Mouse (Mus musculus) ES-CJ7 (cell line): ENCODE measurements around the gene Spsb4.

Experiments used
- DNase-seq: peaks from one replicate; pipeline ENCODE4 v3.0.0; 2011; ENCODE audit warnings: low read depth, low spot score

Gene Spsb4

DNA sequence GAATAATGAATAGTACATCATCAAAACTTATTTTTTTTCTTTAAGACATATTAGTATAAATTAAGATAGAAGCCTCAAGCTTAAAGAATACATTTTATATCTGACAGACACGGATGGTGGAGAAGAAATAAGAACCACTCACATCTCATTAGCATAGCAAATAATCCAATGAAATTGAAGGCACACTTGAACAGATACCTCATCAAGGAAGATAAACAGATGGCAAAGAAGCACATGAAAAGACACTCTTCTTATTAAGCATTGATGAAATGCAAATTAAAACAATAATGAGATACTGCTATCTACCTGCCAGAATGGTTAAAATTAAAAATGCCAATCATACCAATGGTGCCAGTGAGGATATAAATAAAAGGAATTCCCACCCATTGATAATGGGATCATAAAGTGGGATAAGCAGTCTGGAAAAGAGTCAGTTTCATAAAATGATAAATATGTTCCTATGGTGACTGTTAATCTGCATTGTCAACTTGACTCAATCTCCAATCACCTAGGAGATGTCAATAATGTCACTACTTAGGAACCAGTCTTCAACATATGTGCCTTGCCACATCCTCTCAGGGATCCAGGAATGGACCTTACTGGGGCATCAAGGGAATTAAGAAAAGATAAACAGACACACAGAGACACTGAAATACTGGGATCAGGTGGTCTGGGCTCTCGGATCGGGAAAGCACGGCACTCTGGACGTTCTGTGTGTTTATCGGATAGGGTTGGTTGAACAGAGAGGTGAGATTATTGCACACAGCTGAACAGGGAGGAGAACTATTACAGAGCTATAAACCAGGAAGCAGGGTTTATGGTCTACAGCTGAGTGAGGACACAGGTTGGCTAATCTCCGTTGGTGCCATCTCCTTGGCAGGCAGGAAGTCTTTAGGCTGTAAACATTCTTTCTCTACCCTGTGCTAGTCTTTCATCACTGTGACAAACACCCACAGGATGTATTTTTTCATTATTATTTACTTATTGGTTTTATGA is 114.0 kb downstream of the Spsb4 start:
- DNase-seq = no peak

- DNase-seq = no peak
Observed at GRCm38 (mm10) chr9:96899717-96900116, 118.9 kb downstream of the Spsb4 start.

GRCm38 (mm10) chr9:96899004-96899403 is 119.6 kb downstream of the Spsb4 start:
- no peak for DNase-seq

GRCm38 (mm10) chr9:96896690-96897089 is 122.0 kb downstream of the Spsb4 start:
- DNase-seq = no peak

- DNase-seq = no peak
Observed at GRCm38 (mm10) chr9:96893582-96893981, 125.1 kb downstream of the Spsb4 start.
